Mouse (Mus musculus) CD4-positive naive resting alpha-beta T cell, adult 57 days (primary cell): ENCODE measurements around the gene Otc. TPM values are rescaled to one million over a fixed set of nuclear protein-coding genes. Genes with fewer than 3 reads are reported as not detected.

ENCODE experiments used
- total RNA-seq: library from RNA; stranded (reverse); gene quantifications from one replicate; pipeline ENCODE4 v1.2.4, GENCODE M21; 2023

Gene Otc
- total RNA-seq: not detected

DNA sequence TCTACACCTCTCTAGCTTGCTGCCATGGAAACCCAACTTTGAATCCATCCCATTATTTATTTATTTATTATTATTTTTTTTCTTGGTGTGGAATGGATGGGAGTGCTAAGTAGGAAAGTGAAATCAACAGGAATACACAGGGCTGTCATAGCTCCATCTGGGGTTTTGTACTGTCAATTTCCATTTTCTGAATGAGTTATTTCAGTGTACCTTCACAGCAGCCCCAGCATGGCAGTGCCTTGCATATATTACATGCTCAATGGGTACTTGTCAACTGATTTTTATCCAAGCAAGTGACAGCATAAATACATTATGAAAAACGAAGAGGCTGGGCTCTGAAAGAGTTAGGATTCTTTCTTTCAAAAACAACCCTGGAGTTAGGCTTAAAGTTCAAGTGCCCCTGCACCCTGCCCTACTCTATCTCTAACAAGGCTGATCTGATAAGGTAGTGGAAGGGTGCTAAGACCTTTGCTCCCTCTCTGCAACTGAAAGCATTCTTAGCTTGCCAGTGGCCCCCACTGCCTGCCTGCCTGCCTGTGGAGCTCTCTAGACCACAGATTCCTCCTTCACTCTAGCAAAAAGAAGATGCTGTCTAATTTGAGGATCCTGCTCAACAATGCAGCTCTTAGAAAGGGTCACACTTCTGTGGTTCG is at the start of gene Otc:
Gene Otc, plus strand, starts transcription at position 454 of the 653 bp plus-strand sequence.

DNA sequence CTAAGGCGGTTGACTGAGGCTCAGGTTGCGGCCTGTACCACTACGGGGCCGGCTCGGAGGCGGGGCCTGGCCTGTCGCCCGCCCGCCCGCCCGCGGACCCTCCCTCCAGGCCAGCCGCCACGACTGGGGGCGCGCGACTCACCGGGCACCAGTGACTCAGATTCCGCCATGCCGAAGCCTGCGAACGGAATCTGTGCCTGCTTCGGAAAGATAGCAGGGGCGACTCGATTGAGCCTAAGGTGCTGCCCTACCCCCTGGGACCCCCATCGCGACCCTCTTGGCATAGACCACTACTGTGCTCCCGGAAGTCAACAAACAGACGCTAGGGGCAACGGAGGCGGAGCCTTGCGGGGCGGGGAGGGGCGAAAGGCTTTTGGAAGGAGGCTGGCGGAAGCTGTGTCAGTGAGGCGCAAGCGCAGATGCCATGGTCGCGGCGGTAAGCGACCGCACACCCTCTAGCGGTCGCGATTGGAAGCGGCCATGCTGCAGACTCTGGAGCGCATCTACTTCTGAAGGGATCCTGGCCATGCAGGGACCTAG is 35.6 kb upstream of the Otc start, which contains the start of gene Rpgr:
Gene Rpgr, minus strand, starts transcription at position 511 of the 540 bp plus-strand sequence.

Other genes with a start within 250 kb of the Otc start
- gene Srpx, start 134.6 kb upstream of the Otc start, total RNA-seq: not detected
- gene Rpgr, start 35.4 kb upstream of the Otc start, total RNA-seq: 3.4 TPM
- 0.35 TPM for gene Tspan7, start 232.9 kb downstream of the Otc start, total RNA-seq